Mouse (Mus musculus) right cerebral cortex, adult 18-20 months (tissue): ENCODE data around the gene AL731706.2.
"Not testable (repeated sequence)": the region's sequence is repeated elsewhere in the genome, so short reads cannot be mapped to it uniquely, and the experiment has no call there.

Experiments
- DNase-seq: peaks from one replicate; pipeline ENCODE4 v3.0.0; 2022; ENCODE audit warnings: mixed read lengths

The AL731706.2 gene

DNA sequence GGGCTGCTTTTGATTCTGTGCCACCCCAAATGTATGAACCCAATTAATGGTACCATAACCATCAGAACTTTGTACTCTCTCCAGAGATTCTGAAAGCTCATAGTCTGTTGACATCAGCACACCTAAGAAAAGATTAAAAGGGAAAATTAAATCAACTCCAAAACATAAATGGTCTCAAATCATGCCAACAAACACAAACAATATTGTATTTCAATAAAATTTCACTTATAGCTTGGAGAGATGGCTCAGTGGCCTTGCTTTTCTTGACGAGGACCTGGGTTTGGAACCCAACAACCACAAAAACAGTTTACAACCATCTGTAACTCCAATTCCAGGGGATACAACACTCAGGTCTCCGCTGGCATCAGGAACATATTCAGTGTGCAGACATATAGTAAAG is at the start of gene AL731706.2:
Gene AL731706.2 (minus strand): TSS at position 101 of the 400 bp plus-strand sequence.
- no peak for DNase-seq

DNA sequence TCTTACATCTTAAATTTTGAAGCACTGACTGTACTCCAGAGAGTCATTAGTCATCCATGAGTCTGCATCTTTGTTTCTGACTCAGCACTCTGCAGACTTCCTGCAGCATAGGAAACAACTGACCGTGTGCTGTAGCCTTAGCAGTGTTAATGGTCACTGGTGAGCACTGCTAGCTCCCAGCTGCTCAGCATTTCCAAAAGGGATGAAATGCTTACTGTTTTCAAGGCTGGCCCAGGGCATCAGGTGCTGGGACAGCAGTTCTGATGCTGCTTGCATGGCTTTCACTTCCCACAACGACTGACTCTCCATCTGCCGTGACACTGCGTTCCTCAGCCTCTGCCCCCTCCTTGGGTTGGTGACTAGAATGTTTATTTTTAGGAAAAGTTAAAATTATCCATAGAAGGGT is 35.5 kb upstream of the AL731706.2 start:
- DNase-seq = peak; percentile 40

DNA sequence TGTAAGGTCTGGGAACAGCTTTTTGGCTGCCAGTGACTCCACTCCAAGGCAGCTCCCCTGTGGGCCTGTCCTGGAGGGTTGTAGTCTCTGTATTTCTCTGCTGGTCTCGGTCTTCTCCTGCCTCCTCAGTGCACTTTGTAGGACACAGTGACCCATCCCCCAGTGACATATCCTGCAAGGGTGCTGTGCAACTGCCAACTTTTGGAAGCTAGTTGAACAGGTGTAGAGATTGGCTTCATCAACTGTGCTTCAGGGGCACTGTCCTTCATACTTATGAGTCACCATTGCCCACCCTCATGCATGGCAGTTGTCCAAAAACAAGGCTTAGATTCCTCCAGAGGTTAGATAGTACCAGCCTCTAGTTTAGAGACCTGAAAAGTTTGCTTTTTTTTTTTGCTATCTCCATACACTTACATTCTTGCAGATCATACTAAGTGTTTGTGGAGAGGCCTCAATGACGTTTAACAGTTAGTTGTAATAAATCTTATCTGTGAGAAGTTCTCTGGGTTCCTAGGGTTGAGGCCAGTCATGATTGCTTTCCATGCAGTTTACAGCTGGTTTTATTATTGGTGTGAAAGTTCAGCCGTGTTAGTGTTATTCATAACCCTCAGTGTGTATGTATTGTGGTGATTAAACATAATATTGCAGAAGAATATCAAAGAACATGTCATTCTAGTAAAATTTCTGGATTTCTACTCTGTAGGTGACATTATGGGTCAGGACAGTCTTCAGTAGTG is 34.9 kb upstream of the AL731706.2 start:
- no peak for DNase-seq

DNA sequence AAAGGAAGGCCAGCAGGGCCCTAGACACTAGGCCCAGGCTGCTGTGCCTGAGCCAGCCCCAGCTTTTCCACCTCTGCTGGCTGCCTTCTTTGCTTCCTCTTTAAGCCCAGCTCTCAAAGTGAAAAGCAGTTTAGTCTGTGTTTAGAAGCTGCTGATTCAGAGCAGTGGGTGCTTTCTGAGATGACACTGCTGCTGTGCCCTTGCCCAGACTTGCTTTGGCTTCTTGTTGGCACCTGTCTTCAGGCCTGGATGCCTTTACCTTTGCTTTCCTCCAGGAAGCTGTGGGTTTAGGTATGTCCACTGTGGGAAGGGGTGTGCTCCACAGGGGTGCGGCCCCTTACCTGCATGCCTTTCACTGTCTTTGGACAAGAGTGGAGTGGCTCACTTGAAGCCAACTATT is 34.0 kb upstream of the AL731706.2 start:
- DNase-seq = peak; percentile 5

DNA sequence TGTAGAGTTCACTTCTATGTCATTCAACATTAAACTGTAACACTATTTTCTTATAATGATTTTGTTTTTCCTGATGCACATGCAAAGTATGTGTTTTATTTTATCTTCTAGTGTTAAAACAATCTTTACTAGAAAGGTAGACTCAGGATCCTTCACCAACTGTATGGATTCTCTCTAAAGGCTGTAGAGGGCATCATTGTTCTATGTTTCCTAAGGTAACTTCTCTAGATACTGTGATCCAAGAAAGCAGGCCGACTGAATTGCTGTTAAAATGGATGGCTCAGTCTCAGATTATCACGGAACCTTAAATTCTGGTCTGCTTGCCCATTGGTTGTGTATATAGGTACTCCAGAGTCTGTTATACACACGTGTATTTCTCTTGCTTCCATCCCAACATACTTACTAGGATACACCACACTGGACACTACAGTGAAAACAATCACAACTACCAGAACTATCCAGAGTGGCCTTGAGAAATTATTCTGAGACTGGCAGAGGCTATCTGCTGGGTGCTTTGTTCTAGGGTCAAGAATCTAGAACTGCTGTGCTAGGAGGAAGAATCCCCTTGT is 28.9 kb upstream of the AL731706.2 start:
- no peak for DNase-seq

DNA sequence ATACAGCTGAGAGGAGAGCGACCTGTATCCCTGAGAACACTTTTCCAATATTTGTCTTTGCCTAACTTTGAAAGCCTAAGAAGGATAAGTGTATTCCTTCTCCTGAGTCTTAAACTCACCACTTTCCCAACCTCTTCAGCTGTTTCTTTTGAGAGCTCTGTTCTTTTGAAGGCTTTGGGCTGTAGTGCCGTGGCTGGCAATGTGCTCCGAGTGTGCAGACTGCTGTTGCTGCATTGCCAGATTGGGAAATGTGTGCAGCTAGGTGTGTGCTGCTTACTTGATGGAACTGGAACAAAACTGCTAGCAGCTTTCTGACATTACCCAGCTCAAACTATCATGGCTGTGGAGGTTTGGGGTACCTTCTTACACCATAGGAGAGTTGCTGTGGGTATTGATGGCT is 27.5 kb upstream of the AL731706.2 start:
- DNase-seq = no peak

DNA sequence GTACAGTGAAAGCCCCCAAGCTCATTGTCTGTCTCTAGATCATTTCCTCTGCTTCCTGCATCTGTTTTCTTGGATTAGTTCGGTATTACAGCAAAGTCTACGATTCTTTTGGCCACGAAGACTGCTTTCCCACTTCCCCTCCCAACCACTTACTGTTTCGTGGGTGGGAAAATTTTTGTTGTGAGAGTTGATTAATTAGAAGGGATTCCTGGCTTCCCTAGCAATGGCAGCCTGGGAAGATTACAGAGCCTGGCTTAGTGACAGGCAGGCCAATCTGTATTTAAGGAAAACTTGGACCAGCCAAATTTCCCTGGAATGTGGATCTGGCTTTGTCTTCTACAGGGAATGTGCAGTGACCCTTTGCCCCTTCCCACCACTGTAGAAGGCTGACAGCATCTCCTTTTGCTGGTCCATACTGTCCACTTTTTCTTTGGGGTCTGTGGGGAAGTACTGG is 26.5 kb upstream of the AL731706.2 start:
- no peak for DNase-seq

DNA sequence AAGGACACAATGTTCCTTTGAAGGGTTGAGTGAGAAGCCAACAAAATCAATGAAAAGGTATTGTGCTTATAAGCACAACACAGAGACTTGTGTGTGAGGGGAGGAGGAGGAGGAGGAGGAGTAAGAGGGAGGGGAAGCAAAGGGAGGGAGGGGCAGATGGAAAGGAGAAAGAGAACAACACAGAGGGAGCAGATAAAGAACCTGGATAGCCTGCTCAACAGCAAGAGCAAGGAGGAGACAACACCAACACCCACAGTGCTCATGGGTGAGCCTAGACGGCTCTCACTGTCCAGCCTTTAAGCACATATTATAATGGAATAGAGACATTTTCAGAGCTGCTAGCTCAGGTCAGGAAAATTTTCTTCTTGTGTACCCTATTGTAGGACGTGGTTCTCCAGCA is 23.8 kb upstream of the AL731706.2 start:
- no peak for DNase-seq

DNA sequence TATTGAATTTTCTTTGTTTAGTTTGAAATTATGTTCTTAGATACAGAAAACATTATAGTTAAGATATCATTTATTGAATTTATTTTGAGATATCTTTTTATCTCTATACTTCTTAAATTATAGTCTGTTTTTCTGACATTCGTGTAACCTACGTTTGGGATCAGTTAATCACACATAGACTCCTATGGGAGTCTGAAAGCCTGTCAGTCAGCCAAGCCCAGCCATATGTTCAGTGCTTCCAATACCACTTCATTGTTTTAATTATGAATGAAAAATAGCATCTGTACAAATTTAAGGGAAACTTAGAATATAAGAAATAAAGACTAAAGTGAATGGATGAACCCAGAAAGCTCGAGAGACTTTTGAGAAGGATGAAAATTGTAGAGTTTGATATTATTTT is 23.1 kb upstream of the AL731706.2 start:
- no peak for DNase-seq

DNA sequence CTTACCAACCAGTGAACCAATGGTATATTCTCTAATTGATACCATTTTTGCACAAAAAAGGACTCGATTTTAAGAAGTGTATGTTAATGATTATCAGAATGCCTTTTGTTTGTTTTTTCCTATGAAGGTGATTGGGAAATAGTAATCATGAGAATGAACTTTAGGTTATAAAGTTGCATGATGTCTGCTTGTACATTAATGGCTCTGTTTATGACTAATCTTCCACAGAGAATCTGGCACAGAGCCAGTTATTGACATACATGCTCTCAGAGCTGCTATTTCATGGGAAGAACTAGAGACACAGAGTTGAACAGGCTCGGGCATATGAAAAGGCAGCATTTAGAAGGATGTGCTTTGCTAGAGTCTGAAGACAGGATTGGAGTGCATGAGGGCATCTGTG is 10.7 kb upstream of the AL731706.2 start:
- no peak for DNase-seq

DNA sequence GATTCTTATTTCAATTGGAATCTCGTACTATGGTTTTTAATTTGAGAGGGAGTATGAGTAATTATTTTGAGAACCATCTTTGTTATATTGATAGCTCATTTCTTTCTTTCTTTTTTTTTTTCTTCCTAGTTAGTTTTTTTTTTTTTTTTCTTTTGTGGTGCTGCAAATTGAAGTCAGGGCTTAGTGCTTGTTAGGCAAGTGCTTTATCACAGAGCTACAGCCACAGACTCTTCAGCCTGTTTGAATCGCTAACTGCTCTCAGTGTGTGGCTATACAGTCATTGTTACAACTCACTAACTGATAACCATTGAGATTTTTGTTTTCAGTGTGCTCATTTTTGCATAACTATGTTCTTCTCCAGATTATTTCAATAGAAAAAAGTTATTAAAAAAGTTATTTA is 9.0 kb upstream of the AL731706.2 start:
- no peak for DNase-seq

DNA sequence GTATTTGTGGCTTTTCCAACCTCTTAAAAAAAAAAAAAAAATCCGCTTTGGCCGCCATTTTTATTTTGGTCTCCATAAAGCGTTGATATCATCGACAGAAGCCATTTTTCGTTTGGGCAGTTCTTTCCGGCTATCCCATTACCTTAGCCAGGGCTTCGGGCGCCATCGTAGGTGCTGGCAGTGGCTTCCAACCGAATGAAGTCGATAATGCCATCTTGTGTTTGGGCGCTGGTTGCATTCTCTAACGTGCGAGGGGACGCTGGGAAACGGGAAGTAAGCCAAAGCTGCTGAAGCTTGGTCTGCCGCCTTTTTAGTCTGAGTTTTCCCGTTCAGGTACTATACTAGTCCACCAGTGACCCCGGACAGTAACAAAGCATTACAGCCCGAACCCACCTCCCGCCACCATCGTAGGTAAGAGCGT is 6.5 kb upstream of the AL731706.2 start:
- peak; percentile 98 for DNase-seq

DNA sequence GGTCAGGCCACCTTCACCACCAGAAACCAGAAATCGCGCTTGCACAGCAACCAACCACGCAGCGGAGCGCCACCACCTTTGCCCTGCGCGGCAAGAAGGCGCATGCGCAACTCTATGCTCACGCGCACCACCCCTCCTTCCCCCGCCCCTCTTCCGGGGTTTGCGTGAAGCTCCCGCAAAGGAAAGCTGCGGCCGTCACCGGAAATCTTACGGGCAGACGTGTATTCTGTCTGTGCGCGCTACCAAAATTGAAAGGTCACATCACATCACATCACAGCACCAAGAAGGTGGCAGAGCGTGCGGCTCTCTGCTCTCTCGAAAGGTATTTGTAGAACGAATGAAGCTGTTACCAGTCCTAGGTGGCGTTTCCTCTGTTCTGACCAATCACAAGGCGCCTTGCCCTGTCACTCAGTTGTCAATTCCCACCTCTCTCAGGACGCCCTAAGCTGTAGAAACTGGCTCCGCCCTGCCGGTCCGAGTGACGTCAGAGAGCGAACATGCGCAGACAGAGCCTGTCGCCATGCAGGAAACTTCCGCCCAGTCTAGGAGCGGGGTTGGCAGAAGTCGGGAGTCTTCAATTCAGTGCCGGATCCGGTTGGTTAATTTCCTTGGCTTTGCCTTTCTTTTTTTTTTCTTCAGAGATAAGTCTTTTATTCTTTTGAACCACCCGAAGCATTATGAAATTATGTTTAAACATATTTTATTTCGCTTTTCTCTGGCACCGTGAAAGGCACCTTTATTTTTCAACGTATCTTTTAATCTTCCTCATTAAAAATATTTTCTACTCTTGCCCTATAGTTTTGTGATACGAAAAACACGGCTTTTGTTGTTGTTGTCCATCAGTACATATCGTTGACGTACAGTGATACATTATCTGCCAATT is 5.8 kb upstream of the AL731706.2 start, which contains the start of the genes Slx4ip, AL731706.1 and Mkks:
Gene Slx4ip (plus strand): TSS at position 151 of the 883 bp plus-strand sequence.
Gene AL731706.1 (minus strand): TSS at position 322 of the 883 bp plus-strand sequence.
Gene Mkks (minus strand): TSS at position 322 of the 883 bp plus-strand sequence.
- DNase-seq = peak; percentile 100

DNA sequence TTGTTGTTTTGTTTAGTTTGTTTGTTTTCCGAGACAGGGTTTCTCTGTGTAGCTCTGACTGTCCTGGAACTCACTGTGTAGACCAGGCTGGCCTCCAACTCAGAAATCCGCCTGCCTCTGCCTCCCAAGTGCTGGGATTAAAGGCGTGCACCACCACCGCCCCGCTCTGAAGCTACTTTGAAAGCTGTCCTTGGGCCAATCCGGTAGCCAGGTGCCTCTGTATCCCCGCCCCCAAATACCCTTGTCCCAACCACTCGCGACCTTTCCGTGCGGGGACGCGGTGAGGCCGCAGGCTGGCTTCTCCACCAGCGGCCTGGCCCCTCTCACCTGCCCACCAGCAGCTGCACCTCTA is 5.2 kb upstream of the AL731706.2 start:
- not testable (repeated sequence) for DNase-seq

DNA sequence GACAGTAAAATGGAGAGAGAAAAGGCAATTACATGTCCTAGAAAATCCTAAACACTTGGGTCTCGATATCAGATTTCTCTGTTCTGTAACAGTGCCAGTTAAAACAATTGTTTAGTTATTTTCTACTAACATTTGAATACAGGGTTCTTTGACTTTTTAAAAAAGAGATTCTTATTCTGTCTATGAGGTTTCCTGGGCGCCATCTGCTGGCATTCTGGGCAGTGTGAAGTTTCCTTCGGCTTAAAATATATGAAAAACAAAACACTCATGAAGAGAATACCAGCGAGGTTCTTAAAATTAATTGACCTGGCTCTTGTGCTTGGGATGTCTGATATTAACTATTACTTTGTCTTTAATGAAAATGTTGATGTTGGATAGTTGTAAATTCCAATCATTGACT is 1.4 kb upstream of the AL731706.2 start:
- DNase-seq = peak; percentile 47

DNA sequence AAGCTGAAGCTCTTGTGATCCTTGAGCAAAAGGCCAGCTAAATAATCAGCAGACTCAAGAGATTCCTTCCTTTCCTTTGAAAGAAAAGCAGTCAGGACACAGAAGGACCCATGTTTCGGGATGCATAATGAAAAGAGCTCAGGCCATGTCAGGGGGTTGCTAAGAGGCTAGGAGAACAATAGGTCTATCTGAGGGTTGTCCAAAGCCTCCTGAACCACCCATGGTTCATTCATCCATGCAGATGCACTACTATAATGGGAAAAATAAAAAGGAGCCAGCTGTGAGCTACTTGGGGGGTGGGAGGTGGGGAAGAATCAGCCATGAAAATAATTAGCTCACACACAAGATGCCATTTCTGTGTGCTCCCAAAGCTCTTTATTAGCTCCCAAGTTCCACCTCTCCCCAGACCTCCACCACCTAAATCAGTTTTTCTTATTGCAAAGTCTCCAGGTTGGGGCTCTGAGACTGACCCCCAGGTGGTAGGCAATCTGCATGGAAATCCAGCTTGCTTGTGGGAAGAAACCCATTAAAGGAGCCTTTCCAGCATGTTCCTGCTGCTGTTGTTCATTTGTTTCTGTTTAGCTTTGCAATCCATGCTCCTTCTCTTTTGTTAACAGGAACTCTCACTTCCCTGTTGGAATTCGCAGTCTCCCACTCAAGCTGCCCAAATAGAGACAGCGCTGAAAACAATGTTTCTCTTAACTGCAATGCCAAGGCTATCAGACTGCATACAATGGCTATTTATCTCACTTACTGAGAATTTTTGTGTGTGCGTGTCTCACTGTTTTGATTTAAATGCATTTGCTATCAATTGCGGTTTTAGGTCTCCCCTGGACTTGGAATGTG is 30.7 kb downstream of the AL731706.2 start:
- DNase-seq = no peak

DNA sequence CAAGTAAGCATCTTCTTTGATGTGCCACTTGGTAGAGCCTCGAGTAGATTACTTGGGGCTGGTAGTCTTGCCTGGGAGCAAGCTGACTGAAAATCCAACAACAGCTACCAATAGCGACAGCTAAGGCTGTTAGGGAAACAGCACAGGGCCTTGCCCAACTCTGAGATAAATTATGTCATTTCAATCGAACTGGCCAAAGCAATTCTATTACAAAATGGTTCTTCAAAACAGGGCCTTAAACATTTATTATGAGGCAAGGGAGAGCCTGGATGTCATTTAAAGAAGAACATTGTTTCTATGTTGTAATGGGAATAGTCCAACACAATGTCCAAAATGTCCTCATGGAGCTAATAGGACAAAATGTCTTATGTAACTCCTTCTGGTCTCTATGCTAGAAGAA is 35.1 kb downstream of the AL731706.2 start:
- no peak for DNase-seq

DNA sequence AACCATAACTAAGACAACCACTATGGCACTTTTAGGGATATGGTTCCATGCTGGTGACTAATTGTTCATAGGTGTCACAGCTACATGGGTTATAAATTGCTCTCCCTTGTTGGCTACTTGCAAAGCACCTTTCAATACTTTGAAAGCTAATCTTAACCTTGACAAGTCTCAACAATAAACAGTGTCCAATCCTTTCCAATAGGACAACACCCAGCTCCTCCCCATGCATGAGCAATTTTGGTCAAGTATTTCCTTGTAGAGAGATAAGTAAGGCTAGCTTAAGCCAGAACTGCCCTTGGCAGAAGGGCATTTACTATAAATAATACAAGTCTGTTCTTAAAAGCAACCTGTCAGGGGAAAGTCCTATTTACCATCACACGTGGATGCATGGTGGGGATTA is 47.5 kb downstream of the AL731706.2 start:
- DNase-seq = no peak

DNA sequence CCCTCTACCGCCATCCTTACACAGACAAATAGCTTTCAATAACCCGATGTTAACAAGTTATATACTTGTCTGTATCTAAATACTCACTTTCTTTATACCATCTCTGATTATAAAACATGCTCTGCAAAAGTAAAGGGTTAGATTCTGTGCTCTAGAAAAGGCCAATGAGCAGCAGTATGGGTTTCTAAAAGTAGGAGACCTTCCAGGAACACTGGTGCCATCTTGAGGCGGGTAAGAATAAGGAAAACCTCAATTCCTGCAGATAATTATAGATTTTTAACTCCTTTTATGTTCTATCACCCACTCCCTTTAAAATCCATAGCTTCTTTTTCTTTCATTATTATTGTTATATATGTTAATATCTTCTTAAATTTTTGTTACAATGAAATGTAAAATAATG is 49.6 kb downstream of the AL731706.2 start:
- DNase-seq = peak; percentile 54
